Mouse (Mus musculus) neural tube, embryonic 14.5 days (tissue): Measurements from ENCODE around the gene Slc44a1. TPM values are rescaled to one million over a fixed set of nuclear protein-coding genes. Genes with fewer than 3 reads are reported as not detected.

ENCODE experiments used
- ATAC-seq: fragments of 200-750 bp; cut with Nextera tagmentation; 2 replicates; pipeline ENCODE4 v1.8.0; 2017; ENCODE audit warnings: low read depth, mild to moderate bottlenecking, moderate TSS enrichment, moderate library complexity
- H3K27ac ChIP-seq: fragments of 300-500 bp; sonication (generic); 2 replicates; pipeline ENCODE4 v1.5.1; 2014; ENCODE audit warnings: low read depth, mild to moderate bottlenecking, control low read depth, low read length, moderate library complexity, mixed read lengths
- H3K27me3 ChIP-seq: fragments of 300-500 bp; sonication (generic); 2 replicates; pipeline ENCODE4 v1.6.1; 2014; ENCODE audit warnings: low read length; ENCODE audit not compliant: control insufficient read depth, insufficient read depth
- H3K36me3 ChIP-seq: fragments of 300-500 bp; sonication (generic); 2 replicates; pipeline ENCODE4 v1.6.1; 2014; ENCODE audit warnings: low read length, mixed read lengths; ENCODE audit not compliant: control insufficient read depth, insufficient read depth
- H3K4me1 ChIP-seq: fragments of 300-500 bp; sonication (generic); 2 replicates; pipeline ENCODE4 v1.6.1; 2014; ENCODE audit warnings: low read length; ENCODE audit not compliant: control insufficient read depth, insufficient read depth
- H3K4me2 ChIP-seq: fragments of 300-500 bp; sonication (generic); 2 replicates; pipeline ENCODE4 v1.6.1; 2014; ENCODE audit warnings: mild to moderate bottlenecking, low read depth, low read length, control low read depth
- H3K4me3 ChIP-seq: fragments of 300-500 bp; sonication (generic); 2 replicates; pipeline ENCODE4 v1.5.1; 2014; ENCODE audit warnings: low read depth, low read length, control low read depth, mixed read lengths
- H3K9ac ChIP-seq: fragments of 300-500 bp; sonication (generic); replicated peaks from 2 replicates; pipeline ENCODE4 v1.6.1; 2014; ENCODE audit warnings: low read depth, mild to moderate bottlenecking, control low read depth, low read length, mixed read lengths
- H3K9me3 ChIP-seq: fragments of 300-500 bp; sonication (generic); 2 replicates; pipeline ENCODE4 v1.6.1; 2016; ENCODE audit warnings: low read length; ENCODE audit not compliant: control insufficient read depth
- WGBS: fragments of 180-500 bp; shearing (Covaris S2); extraction: QIAGEN DNeasy Blood & Tissue Kit; methylation state at CpG from one replicate; pipeline ENCODE4 v1.1.7; 2014; 5-methylcytosine and 5-hydroxymethylcytosine counted together
- polyA plus RNA-seq: library from polyadenylated mRNA; unstranded; fragments of >200 nt; fragmentation: Nextera tagmentation; extraction: Ambion mirVana; gene quantifications from 2 replicates; pipeline ENCODE4 v1.2.1, GENCODE M21; 2014

The Slc44a1 gene
- polyA plus RNA-seq, 1 experiment from 2014 or later: 14.2 TPM

DNA sequence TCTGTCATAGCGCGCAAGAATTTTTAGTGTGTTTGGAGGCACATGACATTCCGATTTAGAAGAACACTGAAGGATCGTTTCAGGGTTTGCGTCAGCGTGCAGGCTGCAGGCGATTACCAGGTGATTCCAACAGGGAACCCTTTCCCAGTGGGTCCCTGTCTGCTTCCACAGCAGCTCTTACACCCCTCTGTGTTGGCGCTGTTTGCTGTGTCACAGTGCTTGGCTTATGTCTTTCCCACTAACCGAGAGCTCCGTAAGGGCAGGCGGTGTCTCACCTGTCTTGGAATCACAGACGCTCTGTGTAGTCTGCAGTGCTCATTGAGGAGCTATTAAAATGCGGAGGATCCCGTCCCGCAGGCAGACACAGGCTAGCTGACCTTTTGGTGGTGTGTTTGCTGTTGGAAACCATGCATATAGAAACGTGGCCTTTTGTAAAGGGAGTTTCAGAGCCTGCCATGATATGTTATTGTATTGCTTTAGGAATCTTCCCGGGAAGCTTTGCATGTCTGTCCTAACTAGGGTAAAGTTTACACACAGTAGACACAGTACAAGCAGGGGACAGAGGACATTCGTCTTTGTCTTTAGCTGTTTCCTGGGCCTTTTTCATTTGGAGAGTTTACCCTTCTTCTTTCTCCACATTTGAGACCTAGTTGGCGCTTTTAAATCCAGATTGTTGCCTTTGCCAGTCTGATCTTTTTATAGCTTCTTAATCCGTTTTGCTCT, 35.2 kb downstream of the Slc44a1 start:
- no peak overlapping the region for H3K4me3 ChIP-seq
- H3K36me3 ChIP-seq: no peaks in the 10 kb centered on the region
- no peak overlapping the region for H3K4me2 ChIP-seq
- no peak overlapping the region for H3K9ac ChIP-seq
- H3K9me3 ChIP-seq: no peaks in the 10 kb centered on the region
- no peak for ATAC-seq
- WGBS: 72% methylated on average over 20 of the region's 20 CpGs
- peaks cover 9% of the 10 kb centered on the region; the same call in 1 of the 2 replicates for H3K4me1 ChIP-seq
- no peak overlapping the region for H3K27ac ChIP-seq
- H3K27me3 ChIP-seq: no peaks in the 10 kb centered on the region

DNA sequence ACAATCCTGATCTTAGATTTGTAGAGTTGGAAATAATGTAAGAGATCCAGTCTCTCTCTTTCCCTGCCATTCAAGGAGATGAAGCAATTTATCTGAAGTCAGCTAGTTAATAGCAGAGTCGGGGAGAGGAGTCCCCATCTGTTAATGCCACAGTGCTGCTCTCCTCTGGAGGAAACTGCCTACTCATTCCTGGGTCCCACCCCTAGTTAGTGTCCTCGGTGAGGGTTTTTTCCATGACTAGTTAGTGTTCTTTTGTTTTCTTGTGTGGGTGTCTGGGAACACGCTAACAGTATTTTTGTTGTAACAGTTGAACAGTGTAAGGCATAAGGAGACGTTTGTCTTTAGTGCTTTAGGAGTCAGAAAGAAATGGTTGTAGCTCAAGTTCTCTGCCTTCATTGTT, 38.4 kb downstream of the Slc44a1 start:
- ATAC-seq: no peak
- Histone ChIP-seq H3K9ac (no peak overlapping the region), H3K4me2 (no peak overlapping the region), H3K4me1 (peaks cover 9% of the 10 kb centered on the region; the same call in 1 of the 2 replicates), H3K36me3 (no peaks in the 10 kb centered on the region), H3K9me3 (no peaks in the 10 kb centered on the region), H3K27ac (no peak overlapping the region), H3K4me3 (no peak overlapping the region), H3K27me3 (no peaks in the 10 kb centered on the region)
- 63% methylated on average over 4 of the region's 4 CpGs for WGBS

DNA sequence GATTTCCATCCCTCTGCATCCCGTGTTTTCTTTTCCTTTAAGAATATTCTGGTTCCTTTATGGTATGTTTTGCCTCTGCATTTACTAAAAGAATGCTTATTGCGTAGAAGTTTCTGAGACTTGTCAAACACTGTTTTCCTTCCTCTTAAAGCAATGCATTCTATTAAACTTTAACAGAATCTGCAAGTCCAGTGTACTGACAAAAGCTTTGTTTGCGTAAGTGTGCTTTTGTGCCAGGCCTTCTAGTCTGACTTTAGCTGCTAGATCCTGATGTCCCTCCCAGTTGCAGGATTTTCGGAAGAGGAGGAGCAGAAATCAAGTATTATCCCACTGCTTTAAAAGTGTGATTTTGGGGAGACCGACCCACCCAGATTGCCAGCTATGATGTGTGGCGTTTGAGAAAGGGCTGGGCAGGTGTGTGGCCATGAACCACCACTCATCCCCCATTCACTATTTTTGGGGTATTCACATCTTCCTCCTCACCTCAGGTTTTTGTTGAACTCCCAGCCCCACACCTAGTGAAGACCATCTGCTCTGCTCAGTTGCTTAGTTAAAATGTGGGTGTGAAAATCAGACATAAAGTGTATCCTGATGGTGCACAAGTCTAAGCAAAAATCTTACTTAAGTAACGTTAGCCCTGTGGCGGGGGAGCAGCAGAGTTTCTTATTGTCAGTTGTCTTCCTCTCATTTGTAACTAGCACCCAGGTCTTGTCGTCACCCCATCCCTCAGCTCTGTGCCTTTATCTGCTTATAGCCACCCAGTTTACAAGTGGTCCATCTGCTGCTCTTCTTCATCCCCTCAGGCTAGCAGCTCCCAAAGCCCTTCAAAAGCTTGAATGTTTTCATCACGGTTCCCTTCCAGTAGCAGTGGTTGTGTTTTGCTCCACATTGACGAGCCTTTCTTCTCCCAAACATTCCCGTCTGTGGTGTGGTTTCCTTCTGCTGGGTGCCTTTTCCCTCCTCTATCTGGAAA, 47.3 kb downstream of the Slc44a1 start:
- no peak overlapping the region for H3K4me2 ChIP-seq
- H3K36me3 ChIP-seq: no peaks in the 10 kb centered on the region
- WGBS: 71% methylated on average over 12 of the region's 12 CpGs
- no peak overlapping the region for H3K4me3 ChIP-seq
- no peaks in the 10 kb centered on the region for H3K4me1 ChIP-seq
- no peak overlapping the region for H3K9ac ChIP-seq
- ATAC-seq: no peak
- no peak overlapping the region for H3K27ac ChIP-seq
- H3K27me3 ChIP-seq: no peaks in the 10 kb centered on the region
- no peaks in the 10 kb centered on the region for H3K9me3 ChIP-seq

DNA sequence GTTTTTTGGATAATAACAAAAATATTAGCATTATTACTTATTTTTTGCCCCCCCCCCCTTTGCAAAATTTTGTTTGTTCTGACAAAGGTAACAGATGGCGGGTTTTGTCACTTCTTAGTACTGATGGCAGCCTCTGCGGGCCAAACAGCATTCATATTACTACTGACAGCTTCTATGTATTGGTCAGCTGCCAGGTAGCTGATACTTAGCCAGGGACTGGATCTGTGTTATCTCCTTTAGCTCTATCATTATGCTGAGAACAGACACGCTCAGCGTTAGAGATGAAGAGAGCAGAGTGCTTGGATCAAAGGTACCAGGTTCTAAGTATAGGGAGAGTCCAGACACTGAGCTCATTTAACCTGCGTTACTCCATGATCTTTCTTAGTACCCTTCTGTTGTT, 48.6 kb downstream of the Slc44a1 start:
- Histone ChIP-seq H3K27me3 (no peaks in the 10 kb centered on the region), H3K27ac (no peak overlapping the region), H3K4me3 (no peak overlapping the region), H3K9ac (no peak overlapping the region), H3K4me2 (no peak overlapping the region), H3K4me1 (no peaks in the 10 kb centered on the region), H3K36me3 (no peaks in the 10 kb centered on the region), H3K9me3 (no peaks in the 10 kb centered on the region)
- ATAC-seq: no peak
- WGBS: 89% methylated on average over 5 of the region's 5 CpGs

DNA sequence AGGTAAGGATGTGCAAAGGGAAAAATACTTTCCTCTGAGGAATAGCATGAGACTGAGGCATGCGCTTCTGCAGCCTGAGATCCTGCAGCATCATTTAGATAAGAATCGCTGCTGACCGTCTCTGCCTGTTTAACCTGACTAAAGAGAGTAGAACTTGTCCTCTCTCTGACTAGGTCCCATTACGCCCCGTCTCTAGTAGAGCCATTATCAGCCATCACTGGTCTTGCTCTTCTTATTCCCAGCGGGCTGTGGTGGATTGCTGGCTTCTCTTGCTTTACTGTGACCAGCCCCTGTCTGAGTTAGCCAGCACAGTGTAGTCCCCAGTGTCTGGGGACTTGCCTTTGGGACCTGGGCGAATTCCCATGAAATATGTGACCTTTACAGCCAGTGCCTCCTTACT, 50.2 kb downstream of the Slc44a1 start:
- H3K27me3 ChIP-seq: no peaks in the 10 kb centered on the region
- H3K9ac ChIP-seq: no peak overlapping the region
- H3K27ac ChIP-seq: no peak overlapping the region
- H3K4me1 ChIP-seq: no peaks in the 10 kb centered on the region
- H3K36me3 ChIP-seq: no peaks in the 10 kb centered on the region
- no peak for ATAC-seq
- no peaks in the 10 kb centered on the region for H3K9me3 ChIP-seq
- no peak overlapping the region for H3K4me2 ChIP-seq
- no peak overlapping the region for H3K4me3 ChIP-seq
- 89% methylated on average over 7 of the region's 7 CpGs for WGBS

DNA sequence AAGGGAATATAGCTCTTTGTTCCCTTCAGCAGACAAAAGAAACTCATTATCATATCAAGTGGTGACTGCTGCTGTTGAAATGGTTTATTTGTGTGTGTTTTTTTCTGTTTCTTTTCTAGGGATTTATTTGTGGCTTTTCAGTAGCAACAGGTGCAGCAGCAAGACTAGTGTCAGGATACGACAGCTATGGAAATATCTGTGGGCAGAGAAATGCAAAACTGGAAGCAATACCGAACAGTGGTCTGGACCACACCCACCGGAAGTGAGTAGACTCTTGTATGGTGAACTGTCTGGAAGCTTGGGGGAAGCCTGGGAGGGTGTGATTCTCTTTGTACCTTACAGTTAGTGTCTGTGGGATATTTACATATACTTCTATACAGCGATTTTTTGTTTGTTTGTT, 51.1 kb downstream of the Slc44a1 start:
- H3K9ac ChIP-seq: no peak overlapping the region
- H3K4me2 ChIP-seq: no peak overlapping the region
- H3K36me3 ChIP-seq: no peaks in the 10 kb centered on the region
- H3K4me1 ChIP-seq: no peaks in the 10 kb centered on the region
- H3K4me3 ChIP-seq: no peak overlapping the region
- ATAC-seq: no peak
- no peaks in the 10 kb centered on the region for H3K27me3 ChIP-seq
- 43% methylated on average over 4 of the region's 4 CpGs for WGBS
- H3K9me3 ChIP-seq: no peaks in the 10 kb centered on the region
- no peak overlapping the region for H3K27ac ChIP-seq

DNA sequence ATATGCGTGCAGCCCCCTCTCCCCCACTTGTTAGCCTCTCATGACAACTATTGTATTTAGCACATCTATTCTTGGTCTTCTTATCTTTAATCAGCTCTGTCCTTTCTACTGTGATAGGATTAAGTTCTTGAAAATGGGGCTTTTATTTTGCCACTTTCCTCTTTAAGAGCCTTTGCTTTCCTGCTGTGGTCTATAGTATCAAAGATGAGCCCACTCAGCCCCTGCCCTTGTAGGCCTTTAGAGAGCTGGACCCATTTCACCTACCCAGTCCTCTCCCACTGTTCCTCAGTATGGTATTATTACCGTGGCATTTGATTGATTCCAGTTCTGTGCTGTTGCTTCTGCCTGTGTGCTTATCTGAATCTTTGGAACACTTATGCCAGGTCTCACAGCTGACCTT, 55.4 kb downstream of the Slc44a1 start:
- Histone ChIP-seq H3K36me3 (no peaks in the 10 kb centered on the region), H3K9me3 (no peaks in the 10 kb centered on the region), H3K27me3 (no peaks in the 10 kb centered on the region), H3K9ac (no peak overlapping the region), H3K27ac (no peak overlapping the region), H3K4me2 (no peak overlapping the region), H3K4me1 (no peaks in the 10 kb centered on the region), H3K4me3 (no peak overlapping the region)
- no peak for ATAC-seq
- WGBS: 67% methylated on average over 2 of the region's 2 CpGs

DNA sequence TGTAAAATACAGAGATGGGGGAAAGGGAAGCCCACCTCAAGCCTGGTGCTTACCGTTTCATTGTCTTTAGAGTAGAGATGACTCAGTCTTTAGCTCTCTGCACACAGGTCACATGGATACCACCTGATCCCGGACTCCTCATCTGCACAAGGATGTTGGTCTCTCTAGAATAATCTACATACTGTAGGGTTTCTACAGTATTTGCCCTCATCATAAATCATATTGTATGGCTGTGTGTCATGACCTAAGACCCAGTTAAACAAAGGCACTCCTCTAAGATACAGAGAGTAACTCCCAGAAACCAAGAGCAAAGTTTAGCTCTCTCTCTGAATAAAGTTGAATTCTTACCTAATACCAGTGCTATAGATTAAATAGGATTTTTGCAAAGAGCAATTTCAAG, 62.6 kb downstream of the Slc44a1 start:
- WGBS: 92% methylated on average over 2 of the region's 2 CpGs
- H3K9me3 ChIP-seq: no peaks in the 10 kb centered on the region
- no peaks in the 10 kb centered on the region for H3K27me3 ChIP-seq
- no peak overlapping the region for H3K9ac ChIP-seq
- H3K4me1 ChIP-seq: no peaks in the 10 kb centered on the region
- H3K4me2 ChIP-seq: no peak overlapping the region
- no peaks in the 10 kb centered on the region for H3K36me3 ChIP-seq
- no peak overlapping the region for H3K4me3 ChIP-seq
- H3K27ac ChIP-seq: no peak overlapping the region
- ATAC-seq: no peak
